Mouse (Mus musculus): ENCODE results near the gene Kcnj6. TPM values are rescaled to one million over a fixed set of nuclear protein-coding genes. Genes with fewer than 3 reads are reported as not detected.

Gene Kcnj6
- total RNA-seq, 1 experiment: not detected

GRCm38 (mm10) chr16:94722936-94723335, 274.6 kb downstream of the Kcnj6 start:
- Histone ChIP-seq H3K9me3 (ENCODE audit: control insufficient read depth, insufficient read depth, low read depth, low read length) (no peaks in the 10 kb centered on the region), H3K4me1 (ENCODE audit: control insufficient read depth in 2 of 2, insufficient read depth in 2 of 2, low read length in 2 of 2, poor library complexity in 1 of 2) (peaks cover 0 to 10% of the 10 kb centered on the region in 2 experiments; a peak in 1 of 4 replicates), H3K9ac (ENCODE audit: insufficient read depth, low read depth, low read length, poor library complexity, severe bottlenecking) (no peak overlapping the region), H3K27ac (ENCODE audit: insufficient read depth, low read depth, low read length, poor library complexity, severe bottlenecking) (no peak overlapping the region), H3K4me3 (ENCODE audit: insufficient read depth in 1 of 2, low read depth in 1 of 2, low read length in 2 of 2, poor library complexity in 1 of 2, severe bottlenecking in 1 of 2) (peak overlapping the region; percentile 6 to 20; a peak in 2 of 4 replicates), H3K36me3 (ENCODE audit: control insufficient read depth, insufficient read depth, low read length, poor library complexity, severe bottlenecking) (no peaks in the 10 kb centered on the region)
- no peak for TF ChIP-seq HCFC1 (IDR thresholded peaks at IDR 0.05; ENCODE audit: borderline replicate concordance, insufficient read depth, low read length)
- no peak for TF ChIP-seq ZNF384 (IDR thresholded peaks at IDR 0.05; ENCODE audit: low read depth, low read length)
- no peak for TF ChIP-seq MAFK (IDR thresholded peaks at IDR 0.05; ENCODE audit: insufficient read depth, low read depth, low read length)
- TF ChIP-seq ZC3H11A (IDR thresholded peaks at IDR 0.05; ENCODE audit: borderline replicate concordance, low read depth, low read length): no peak
- no peak for TF ChIP-seq CHD2 (IDR thresholded peaks at IDR 0.05; ENCODE audit: low read depth, low read length)
- in situ Hi-C loops (cut with MboI; ENCODE audit: low sequenced_read_pairs in 2 of 2, unreplicated experiment in 2 of 2): no loop called here
- DNase-seq (ENCODE audit: low read depth, low spot score): no peak

- H3K4me1 ChIP-seq (ENCODE audit: control insufficient read depth in 2 of 2, insufficient read depth in 2 of 2, low read length in 2 of 2, poor library complexity in 1 of 2): peaks cover 0 to 10% of the 10 kb centered on the region in 2 experiments; a peak in 1 of 4 replicates
- in situ Hi-C loops (cut with MboI; ENCODE audit: low sequenced_read_pairs in 2 of 2, unreplicated experiment in 2 of 2): no loop called here
- no peaks in the 10 kb centered on the region for H3K36me3 ChIP-seq (ENCODE audit: control insufficient read depth, insufficient read depth, low read length, poor library complexity, severe bottlenecking)
- TF ChIP-seq CHD2 (IDR thresholded peaks at IDR 0.05; ENCODE audit: low read depth, low read length) (no peak), MAFK (IDR thresholded peaks at IDR 0.05; ENCODE audit: insufficient read depth, low read depth, low read length) (no peak), HCFC1 (IDR thresholded peaks at IDR 0.05; ENCODE audit: borderline replicate concordance, insufficient read depth, low read length) (no peak), ZC3H11A (IDR thresholded peaks at IDR 0.05; ENCODE audit: borderline replicate concordance, low read depth, low read length) (no peak), ZNF384 (IDR thresholded peaks at IDR 0.05; ENCODE audit: low read depth, low read length) (no peak)
- H3K9ac ChIP-seq (ENCODE audit: insufficient read depth, low read depth, low read length, poor library complexity, severe bottlenecking): no peak overlapping the region
- no peaks in the 10 kb centered on the region for H3K9me3 ChIP-seq (ENCODE audit: control insufficient read depth, insufficient read depth, low read depth, low read length)
- no peak for DNase-seq (ENCODE audit: low read depth, low spot score)
- H3K27ac ChIP-seq (ENCODE audit: insufficient read depth, low read depth, low read length, poor library complexity, severe bottlenecking): no peak overlapping the region
- no peak overlapping the region for H3K4me3 ChIP-seq (ENCODE audit: insufficient read depth in 1 of 2, low read depth in 1 of 2, low read length in 2 of 2, poor library complexity in 1 of 2, severe bottlenecking in 1 of 2)
Measured at GRCm38 (mm10) chr16:94721549-94722006, 275.9 kb downstream of the Kcnj6 start.

GRCm38 (mm10) chr16:94720476-94721153, 276.9 kb downstream of the Kcnj6 start:
- no peak for DNase-seq (ENCODE audit: low read depth, low spot score)
- Histone ChIP-seq H3K9ac (ENCODE audit: insufficient read depth, low read depth, low read length, poor library complexity, severe bottlenecking) (no peak overlapping the region), H3K36me3 (ENCODE audit: control insufficient read depth, insufficient read depth, low read length, poor library complexity, severe bottlenecking) (no peaks in the 10 kb centered on the region), H3K4me1 (ENCODE audit: control insufficient read depth in 2 of 2, insufficient read depth in 2 of 2, low read length in 2 of 2, poor library complexity in 1 of 2) (peaks cover 0 to 10% of the 10 kb centered on the region in 2 experiments; a peak in 1 of 4 replicates), H3K9me3 (ENCODE audit: control insufficient read depth, insufficient read depth, low read depth, low read length) (no peaks in the 10 kb centered on the region), H3K4me3 (ENCODE audit: insufficient read depth in 1 of 2, low read depth in 1 of 2, low read length in 2 of 2, poor library complexity in 1 of 2, severe bottlenecking in 1 of 2) (no peak overlapping the region), H3K27ac (ENCODE audit: insufficient read depth, low read depth, low read length, poor library complexity, severe bottlenecking) (no peak overlapping the region)
- in situ Hi-C loops (cut with MboI; ENCODE audit: low sequenced_read_pairs in 2 of 2, unreplicated experiment in 2 of 2): no loop called here
- TF ChIP-seq HCFC1 (IDR thresholded peaks at IDR 0.05; ENCODE audit: borderline replicate concordance, insufficient read depth, low read length) (no peak), MAFK (IDR thresholded peaks at IDR 0.05; ENCODE audit: insufficient read depth, low read depth, low read length) (no peak), ZC3H11A (IDR thresholded peaks at IDR 0.05; ENCODE audit: borderline replicate concordance, low read depth, low read length) (no peak), CHD2 (IDR thresholded peaks at IDR 0.05; ENCODE audit: low read depth, low read length) (no peak), ZNF384 (IDR thresholded peaks at IDR 0.05; ENCODE audit: low read depth, low read length) (no peak)

GRCm38 (mm10) chr16:94719488-94719887, 278.0 kb downstream of the Kcnj6 start:
- DNase-seq (ENCODE audit: low read depth, low spot score): no peak
- Histone ChIP-seq H3K9me3 (ENCODE audit: control insufficient read depth, insufficient read depth, low read depth, low read length) (no peaks in the 10 kb centered on the region), H3K27ac (ENCODE audit: insufficient read depth, low read depth, low read length, poor library complexity, severe bottlenecking) (no peak overlapping the region), H3K4me1 (ENCODE audit: control insufficient read depth in 2 of 2, insufficient read depth in 2 of 2, low read length in 2 of 2, poor library complexity in 1 of 2) (peaks cover 0 to 11% of the 10 kb centered on the region in 2 experiments; a peak in 1 of 4 replicates), H3K9ac (ENCODE audit: insufficient read depth, low read depth, low read length, poor library complexity, severe bottlenecking) (no peak overlapping the region), H3K4me3 (ENCODE audit: insufficient read depth in 1 of 2, low read depth in 1 of 2, low read length in 2 of 2, poor library complexity in 1 of 2, severe bottlenecking in 1 of 2) (no peak overlapping the region), H3K36me3 (ENCODE audit: control insufficient read depth, insufficient read depth, low read length, poor library complexity, severe bottlenecking) (no peaks in the 10 kb centered on the region)
- in situ Hi-C loops (cut with MboI; ENCODE audit: low sequenced_read_pairs in 2 of 2, unreplicated experiment in 2 of 2): no loop called here
- TF ChIP-seq CHD2 (IDR thresholded peaks at IDR 0.05; ENCODE audit: low read depth, low read length): no peak
- no peak for TF ChIP-seq MAFK (IDR thresholded peaks at IDR 0.05; ENCODE audit: insufficient read depth, low read depth, low read length)
- no peak for TF ChIP-seq ZNF384 (IDR thresholded peaks at IDR 0.05; ENCODE audit: low read depth, low read length)
- TF ChIP-seq HCFC1 (IDR thresholded peaks at IDR 0.05; ENCODE audit: borderline replicate concordance, insufficient read depth, low read length): no peak
- no peak for TF ChIP-seq ZC3H11A (IDR thresholded peaks at IDR 0.05; ENCODE audit: borderline replicate concordance, low read depth, low read length)

All from ES-E14 (cell line).